Comparison of ENCODE assay signal across 12 mouse cellular contexts in the genomic region with DNA sequence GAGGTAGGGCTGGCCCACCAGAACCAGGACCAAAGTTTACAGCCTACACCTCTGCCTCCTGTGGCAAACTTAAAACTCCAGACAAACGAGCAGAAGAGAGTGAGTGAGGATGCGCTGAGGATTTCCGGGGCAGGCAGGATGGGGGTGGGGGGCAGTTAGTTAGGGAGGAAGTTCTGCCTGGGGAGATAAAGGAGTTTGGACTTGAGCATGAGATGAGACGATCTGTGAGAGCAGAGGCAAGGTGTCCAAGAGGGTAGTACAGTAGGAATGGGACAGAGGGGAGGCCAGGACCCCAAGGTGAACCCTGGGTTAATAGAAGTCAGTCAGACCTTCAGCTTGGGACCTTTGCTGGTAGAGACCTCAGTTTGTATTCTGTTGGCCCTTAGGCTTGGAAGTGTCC. TPM values are rescaled to one million over a fixed set of nuclear protein-coding genes. Genes with fewer than 3 reads are reported as not detected.
DNase-seq lines count a peak whose midpoint lies in the region; ATAC-seq lines count a peak whose summit lies in the region.
"Had no signal": no experiment of that assay in that cellular context is flagged by ENCODE, and none has a peak within 500 bp of the region (broad histone marks: within the 10 kb centered on the region; RNA-seq: fewer than 3 reads in every experiment).

No protein-coding gene starts in this region.

- DNase-seq in heart, adult 18-20 months, result no peak
- no peak for DNase-seq in frontal cortex, postnatal 10 days (ENCODE audit: low spot score in 2 of 2)
- no peak for DNase-seq in adrenal gland, adult 18-20 months (ENCODE audit: low spot score in 2 of 2)
- DNase-seq in ovary, adult 18-20 months (ENCODE audit: low spot score), result no peak
- DNase-seq: cerebellum, adult 2 months; lung, adult 18-20 months; midbrain, embryonic 14.5 days had no signal

- no peaks in the 10 kb centered on the region for H3K27me3 ChIP-seq in heart, embryonic 15.5 days

- peaks cover 83% of the 10 kb centered on the region for H3K4me1 ChIP-seq in heart, embryonic 15.5 days (replicated peaks)

- 58% methylated on average over 4 of the region's 4 CpGs for WGBS in heart, embryonic 15.5 days

- H3K9ac ChIP-seq in heart, embryonic 15.5 days, result no peak overlapping the region
- H3K9ac ChIP-seq: hindbrain, embryonic 14.5 days had no signal

- no peak overlapping the region for H3K4me2 ChIP-seq in heart, embryonic 15.5 days
- H3K4me2 ChIP-seq: hindbrain, embryonic 14.5 days had no signal

- no peaks in the 10 kb centered on the region for H3K9me3 ChIP-seq in heart, embryonic 15.5 days (replicated peaks)

- peak overlapping the region; percentile 48; the same call in 1 of the 2 replicates for H3K27ac ChIP-seq in heart, embryonic 15.5 days
- H3K27ac ChIP-seq: hindbrain, embryonic 14.5 days had no signal

- H3K36me3 ChIP-seq in heart, embryonic 15.5 days, result no peaks in the 10 kb centered on the region

- H3K4me3 ChIP-seq in heart, embryonic 15.5 days, result no peak overlapping the region

- no peak for ATAC-seq in heart, embryonic 15.5 days (replicated peaks; ENCODE audit: insufficient number of reproducible peaks, insufficient read depth, low FRiP score, low read depth)
- peak; percentile 75 for ATAC-seq in CD4-positive, CD25-positive, alpha-beta regulatory T cell, adult 4 months
- peak; percentile 57 for ATAC-seq in common myeloid progenitor, adult 5-6 weeks (replicated peaks; ENCODE audit: low read depth, poor library complexity, severe bottlenecking)
- peak; percentile 42 for ATAC-seq in megakaryocyte-erythroid progenitor cell, adult 5-6 weeks (replicated peaks; ENCODE audit: low FRiP score, low TSS enrichment, poor library complexity, severe bottlenecking)

RNA-seq across cellular contexts. Expression of a gene that starts 13.7 kb away (rescaled TPM):
- 10.7 and 12.0 TPM in 2 replicates for polyA plus RNA-seq in heart, embryonic 15.5 days (2015; fragmentation: Nextera tagmentation; extraction: Ambion mirVana)
- total RNA-seq in heart, adult 18-20 months (2021), result 100 to 1,000 TPM; 127 to 149 TPM
- 10 to 100 TPM in 1 of 2 experiments, 1 to 10 TPM in 1; 8.2 to 11.8 TPM for polyA plus RNA-seq in CD4-positive, CD25-positive, alpha-beta regulatory T cell, adult 4 months (2017; shearing (Covaris generic))
- total RNA-seq in common myeloid progenitor, adult 5-6 weeks (2017), result 4.1 and 6.6 TPM in 2 replicates
- 31.4 and 38.5 TPM in 2 replicates for total RNA-seq in megakaryocyte-erythroid progenitor cell, adult 5-6 weeks (2014; fragmentation: Nextera tagmentation)
- total RNA-seq in megakaryocyte-erythroid progenitor cell, adult 5-6 weeks (2017), result 11.8 and 14.5 TPM in 2 replicates
- 10 to 100 TPM; 29.1 to 67.6 TPM for total RNA-seq in adrenal gland, adult 18-20 months (2021)
